Mouse (Mus musculus) T-helper 17 cell (primary cell): ENCODE results near the gene Retsat.

ENCODE experiments used
- in situ Hi-C, 2 experiments: fragments of 300-600 bp; cut with MboI, MseI; formaldehyde crosslinking; loops; 1 replicate in 1 of 2; 2 replicates in 1 of 2; pipeline ENCODE4 v1.15.1; 2025; ENCODE audit warnings: high pct_unique_total_duplicates in 2 of 2

Retsat gene

GRCm38 (mm10) chr6:72619734-72620532, 21.7 kb downstream of the Retsat start:
- in situ Hi-C loops, result no loop called here

- in situ Hi-C loops, result no loop called here
These were observed 22.6 kb downstream of the Retsat start for GRCm38 (mm10) chr6:72620920-72621319.

- in situ Hi-C loops, result no loop called here
These were observed 24.6 kb downstream of the Retsat start for GRCm38 (mm10) chr6:72622917-72623316.

GRCm38 (mm10) chr6:72623661-72624402, 25.6 kb downstream of the Retsat start:
- in situ Hi-C loops, result no loop called here

GRCm38 (mm10) chr6:72626391-72626790, 28.1 kb downstream of the Retsat start:
- in situ Hi-C loops, result no loop called here

GRCm38 (mm10) chr6:72627276-72627675, 29.0 kb downstream of the Retsat start:
- in situ Hi-C loops, result no loop called here

- in situ Hi-C loops, result loop anchor here in 1 of 2 experiments (10.0 kb wide), 1 partner anchor 204 kb away; no protein-coding TSS in a partner anchor
These were observed 32.1 kb downstream of the Retsat start for GRCm38 (mm10) chr6:72630370-72630769.

- in situ Hi-C loops, result loop anchor here in 1 of 2 experiments (10.0 kb wide), 1 partner anchor 204 kb away; no protein-coding TSS in a partner anchor
These were observed 32.7 kb downstream of the Retsat start for GRCm38 (mm10) chr6:72630961-72631360.

- in situ Hi-C loops, result loop anchor here in 1 of 2 experiments (10.0 kb wide), 1 partner anchor 203 kb away; no protein-coding TSS in a partner anchor
These were observed 33.4 kb downstream of the Retsat start for GRCm38 (mm10) chr6:72631700-72632099.

- in situ Hi-C loops, result loop anchor here in 1 of 2 experiments (10.0 kb wide), 1 partner anchor 200 kb away; no protein-coding TSS in a partner anchor
These were observed 36.0 kb downstream of the Retsat start for GRCm38 (mm10) chr6:72634311-72634710.

- in situ Hi-C loops, result loop anchor here in 1 of 2 experiments (10.0 kb wide), 1 partner anchor 199 kb away; no protein-coding TSS in a partner anchor
These were observed 37.6 kb downstream of the Retsat start for GRCm38 (mm10) chr6:72635760-72636431.

- in situ Hi-C loops, result loop anchor here in 1 of 2 experiments (10.0 kb wide), 1 partner anchor 198 kb away; no protein-coding TSS in a partner anchor
These were observed 38.7 kb downstream of the Retsat start for GRCm38 (mm10) chr6:72636940-72637339.

- in situ Hi-C loops, result no loop called here
These were observed 43.1 kb downstream of the Retsat start for GRCm38 (mm10) chr6:72641218-72641954.

GRCm38 (mm10) chr6:72644576-72644975, 46.3 kb downstream of the Retsat start:
- in situ Hi-C loops, result no loop called here

- in situ Hi-C loops, result no loop called here
These were observed 47.1 kb downstream of the Retsat start for GRCm38 (mm10) chr6:72645364-72645763.

GRCm38 (mm10) chr6:72647383-72647820, 49.1 kb downstream of the Retsat start:
- in situ Hi-C loops, result no loop called here

- in situ Hi-C loops, result no loop called here
These were observed 49.8 kb downstream of the Retsat start for GRCm38 (mm10) chr6:72648002-72648595.

- in situ Hi-C loops, result no loop called here
These were observed 52.1 kb downstream of the Retsat start for GRCm38 (mm10) chr6:72650338-72650851.

GRCm38 (mm10) chr6:72653419-72653818, 55.1 kb downstream of the Retsat start:
- in situ Hi-C loops, result no loop called here

- in situ Hi-C loops, result no loop called here
These were observed 56.1 kb downstream of the Retsat start for GRCm38 (mm10) chr6:72654355-72654754.
